Mouse (Mus musculus) liver, embryonic 14.5 days (tissue): ENCODE measurements around the gene Edem2.

ENCODE experiments used
- CTCF ChIP-seq: IDR thresholded peaks from 2 replicates; pipeline ENCODE4 v1.5.1; 2016; ENCODE audit warnings: antibody characterized with exemption, low read depth, control low read depth
- EP300 ChIP-seq: IDR thresholded peaks from 2 replicates; pipeline ENCODE4 v1.6.1; 2016; ENCODE audit warnings: antibody characterized with exemption, low read depth

GRCm38 (mm10) chr2:155728742-155729141 lies 533 bp downstream of the Edem2 start:
- TF ChIP-seq CTCF = no peak
- no peak for TF ChIP-seq EP300
